Mouse (Mus musculus): ENCODE measurements around the gene Lrrc57. TPM values are rescaled to one million over a fixed set of nuclear protein-coding genes. Genes with fewer than 3 reads are reported as not detected.

Gene Lrrc57
- polyA plus RNA-seq (2014; fragmentation: Illumina TruSeq; extraction: RNeasy Lipid Tissue Mini Kit (QIAGEN cat#74804); ENCODE audit: low replicate concordance) = 69.6 TPM

GRCm38 (mm10) chr2:120608830-120609723 is at the start of gene Lrrc57, which contains the start of gene Haus2:
Lrrc57 (minus strand) TSS chr2:120609520.
Haus2 (plus strand) TSS chr2:120609383.

DNA sequence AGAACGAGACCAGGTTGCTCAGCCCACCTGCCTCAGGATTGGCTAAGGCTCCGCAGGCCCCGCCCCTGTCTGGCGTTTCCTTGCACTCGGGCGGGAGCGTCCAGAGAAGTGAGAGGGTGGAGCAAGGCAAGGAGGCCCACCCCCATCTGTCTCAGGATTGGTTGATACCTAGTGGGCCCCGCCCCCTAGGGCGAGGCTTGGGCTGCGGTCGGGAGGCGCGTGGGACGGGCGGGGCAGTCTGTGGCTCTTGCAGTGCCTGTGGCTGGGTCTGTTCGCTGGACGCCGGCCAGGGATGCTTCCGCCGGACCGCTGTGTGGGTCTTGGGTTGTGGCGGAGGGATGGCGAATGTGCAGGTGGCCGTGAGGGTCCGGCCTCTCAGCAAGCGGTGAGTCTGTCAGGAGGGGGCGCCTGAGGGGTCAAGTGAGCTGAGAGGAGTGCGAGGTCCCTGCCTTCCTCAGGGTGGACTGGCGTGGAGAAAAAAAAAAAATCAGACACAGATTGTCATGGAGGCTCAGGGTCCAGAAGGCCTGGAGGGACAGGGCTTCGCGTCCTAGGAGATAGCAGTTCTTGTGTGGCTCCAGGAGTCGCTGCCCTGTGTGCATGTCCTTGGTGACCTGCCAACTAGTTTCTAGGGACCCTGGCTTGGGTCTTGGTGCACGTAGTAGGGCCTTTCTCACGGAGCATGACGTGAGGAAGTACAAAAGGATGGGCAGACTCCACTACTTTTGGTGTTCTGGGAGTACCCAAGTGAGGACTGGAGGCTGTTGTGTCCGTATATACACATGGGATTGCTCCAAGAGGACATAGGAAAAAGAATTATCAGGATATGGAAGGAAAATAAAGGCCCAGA is 19.8 kb upstream of the Lrrc57 start, which contains the start of gene Stard9:
Gene Stard9, plus strand, starts transcription at position 236 of the 850 bp plus-strand sequence.

DNA sequence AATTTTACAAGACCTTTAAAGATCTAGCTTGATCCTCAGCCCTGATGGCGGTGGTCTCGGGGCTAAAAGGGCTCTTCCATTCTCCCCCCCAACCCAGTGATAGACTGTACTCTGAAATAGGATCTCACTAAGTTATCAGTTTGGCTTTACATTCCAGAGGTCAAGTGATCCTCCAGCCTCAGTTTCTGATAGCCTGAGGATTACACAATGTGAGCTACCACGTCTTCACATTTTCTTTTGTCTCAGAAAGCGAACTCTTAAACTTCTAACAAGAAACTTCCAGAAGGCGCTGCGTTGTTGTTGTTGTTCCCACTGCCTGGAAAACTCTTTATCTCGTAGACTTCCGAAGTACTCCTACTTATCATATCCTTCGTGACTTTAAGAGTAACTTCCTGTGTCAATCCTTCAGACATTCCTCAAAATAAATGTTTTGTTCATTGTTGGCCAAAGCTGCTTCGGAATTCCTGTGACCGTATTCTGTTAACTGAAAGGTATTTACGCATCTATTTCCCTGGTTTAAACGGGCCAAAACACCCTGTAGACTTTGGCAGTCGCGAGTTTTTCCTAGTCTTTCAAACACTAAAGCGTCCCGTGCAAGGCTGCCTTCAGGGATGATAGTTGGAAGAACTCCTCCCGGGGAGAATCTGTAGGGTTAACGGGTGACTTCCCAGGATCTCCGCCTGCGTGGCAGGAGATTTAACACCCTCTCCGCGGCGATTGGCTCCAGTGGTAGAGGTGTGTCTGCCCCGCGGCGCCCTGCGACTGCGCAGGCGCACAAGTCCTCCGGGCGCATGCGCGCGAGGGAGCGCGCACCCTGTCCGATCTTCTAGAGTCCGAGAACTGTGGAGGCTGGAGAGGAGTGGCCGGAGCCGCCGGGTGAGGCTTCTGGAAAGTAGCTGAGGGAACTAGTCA is 42.2 kb downstream of the Lrrc57 start, which contains the start of gene Snap23:
Gene Snap23, plus strand, starts transcription at position 786 of the 912 bp plus-strand sequence.

GRCm38 (mm10) chr2:120563235-120563990 is 45.9 kb downstream of the Lrrc57 start, which contains the start of gene Zfp106:
Zfp106 (minus strand) TSS chr2:120563843.

Other genes with a start within 250 kb of the Lrrc57 start
- 55.0 TPM for gene Ganc, start 205.6 kb downstream of the Lrrc57 start, polyA plus RNA-seq (2014; fragmentation: Illumina TruSeq; extraction: RNeasy Lipid Tissue Mini Kit (QIAGEN cat#74804); ENCODE audit: low replicate concordance)
- 65.8 TPM for gene Tmem87a, start 205.4 kb downstream of the Lrrc57 start, polyA plus RNA-seq (2014; fragmentation: Illumina TruSeq; extraction: RNeasy Lipid Tissue Mini Kit (QIAGEN cat#74804); ENCODE audit: low replicate concordance)
- 2.0 TPM for gene Capn3, start 153.5 kb downstream of the Lrrc57 start, polyA plus RNA-seq (2014; fragmentation: Illumina TruSeq; extraction: RNeasy Lipid Tissue Mini Kit (QIAGEN cat#74804); ENCODE audit: low replicate concordance)
- gene Zfp106, start 45.7 kb downstream of the Lrrc57 start, polyA plus RNA-seq (2014; fragmentation: Illumina TruSeq; extraction: RNeasy Lipid Tissue Mini Kit (QIAGEN cat#74804); ENCODE audit: low replicate concordance) = 58.1 TPM
- gene Snap23, start 41.8 kb downstream of the Lrrc57 start, polyA plus RNA-seq (2014; fragmentation: Illumina TruSeq; extraction: RNeasy Lipid Tissue Mini Kit (QIAGEN cat#74804); ENCODE audit: low replicate concordance) = 132 TPM
- gene Haus2, start 137 bp downstream of the Lrrc57 start, polyA plus RNA-seq (2014; fragmentation: Illumina TruSeq; extraction: RNeasy Lipid Tissue Mini Kit (QIAGEN cat#74804); ENCODE audit: low replicate concordance) = 48.3 TPM
- gene Stard9, start 19.6 kb upstream of the Lrrc57 start, polyA plus RNA-seq (2014; fragmentation: Illumina TruSeq; extraction: RNeasy Lipid Tissue Mini Kit (QIAGEN cat#74804); ENCODE audit: low replicate concordance) = 3.5 TPM
- gene Cdan1, start 240.6 kb upstream of the Lrrc57 start, polyA plus RNA-seq (2014; fragmentation: Illumina TruSeq; extraction: RNeasy Lipid Tissue Mini Kit (QIAGEN cat#74804); ENCODE audit: low replicate concordance) = 2.3 TPM
- 7.6 TPM for gene Ttbk2, start 241.1 kb upstream of the Lrrc57 start, polyA plus RNA-seq (2014; fragmentation: Illumina TruSeq; extraction: RNeasy Lipid Tissue Mini Kit (QIAGEN cat#74804); ENCODE audit: low replicate concordance)

All from small intestine, adult 10 weeks (tissue).